Mouse (Mus musculus) erythroblast, embryonic 14.5 days (primary cell): ENCODE measurements around the gene Rnaset2a.
"Not testable (repeated sequence)": the region's sequence is repeated elsewhere in the genome, so short reads cannot be mapped to it uniquely, and the experiment has no call there.

Source experiments
- GATA1 ChIP-seq: IDR thresholded peaks from 2 replicates; pipeline ENCODE4 v1.6.1; 2012; ENCODE audit warnings: low read length, inconsistent platforms, mixed read lengths
- TAL1 ChIP-seq: IDR thresholded peaks from 3 replicates; pipeline ENCODE4 v1.6.1; 2012; ENCODE audit warnings: low read length, inconsistent platforms, mixed read lengths

DNA sequence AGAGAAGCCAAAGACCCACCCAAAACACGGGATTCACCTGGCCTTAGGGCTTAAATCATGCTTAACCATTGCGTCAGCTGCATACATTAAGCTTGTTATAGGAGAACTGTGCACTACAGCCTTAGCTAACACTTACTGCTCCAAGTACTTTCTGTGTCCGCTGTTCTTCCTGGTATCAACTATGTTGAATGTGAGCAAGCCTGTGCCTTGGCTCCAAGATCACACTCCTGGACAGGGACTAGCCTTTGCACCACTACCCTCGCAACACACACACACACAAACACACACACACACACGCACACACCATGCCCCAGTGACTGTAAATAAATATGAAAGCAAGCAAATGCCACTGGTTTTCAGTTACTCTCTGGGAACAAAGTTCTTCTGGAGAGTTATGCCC is 966 bp downstream of the Rnaset2a start:
- not testable (repeated sequence) for TF ChIP-seq GATA1, TAL1
